Mouse (Mus musculus): Measurements from ENCODE around the gene Kcnq1.

GRCm38 (mm10) chr7:143139932-143140331 is 33.8 kb downstream of the Kcnq1 start:
- no peak for TF ChIP-seq TAL1 (IDR thresholded peaks at IDR 0.05; ENCODE audit: low read length)
- no peak for TF ChIP-seq GATA1 (IDR thresholded peaks at IDR 0.05; ENCODE audit: low read length)
